Mouse (Mus musculus): ENCODE measurements at regions not wholly inside any gene's neighbourhood (a gene's known extent, or its start where the extent isn't known, plus 50 kb on each side); places are given as distances from the start of the nearest gene placed in this dataset.

- no peak for DNase-seq (ENCODE audit: low spot score in 2 of 2)
These were observed 53.9 kb upstream of the Maml3 start for GRCm38 (mm10) chr3:52158788-52159260.

- DNase-seq (ENCODE audit: low spot score in 2 of 2), result no peak
These were observed 56.8 kb upstream of the Maml3 start for GRCm38 (mm10) chr3:52161688-52162087.

- DNase-seq (ENCODE audit: low spot score in 2 of 2), result no peak
These were observed 59.1 kb upstream of the Maml3 start for GRCm38 (mm10) chr3:52163990-52164389.

- DNase-seq (ENCODE audit: low spot score in 2 of 2), result no peak
These were observed 62.5 kb upstream of the Maml3 start for GRCm38 (mm10) chr3:52167420-52167819.

- no peak for DNase-seq (ENCODE audit: low spot score in 2 of 2)
These were observed 66.0 kb upstream of the Maml3 start for GRCm38 (mm10) chr3:52170847-52171246.

- no peak for DNase-seq (ENCODE audit: low spot score in 2 of 2)
These were observed 66.4 kb upstream of the Maml3 start for GRCm38 (mm10) chr3:52171303-52171702.

GRCm38 (mm10) chr3:52173490-52173889 is 68.6 kb upstream of the Maml3 start:
- DNase-seq (ENCODE audit: low spot score in 2 of 2), result no peak

- peak in 1 of 2 experiments; percentile 6 for DNase-seq (ENCODE audit: low spot score in 2 of 2)
These were observed 71.2 kb upstream of the Maml3 start for GRCm38 (mm10) chr3:52176108-52176507.

- DNase-seq (ENCODE audit: low spot score in 2 of 2), result no peak
These were observed 74.0 kb upstream of the Maml3 start for GRCm38 (mm10) chr3:52178851-52179250.

GRCm38 (mm10) chr3:52179686-52180085 is 74.8 kb upstream of the Maml3 start:
- peak; percentile 41 to 61 for DNase-seq (ENCODE audit: low spot score in 2 of 2)

GRCm38 (mm10) chr3:52180306-52180705 is 75.4 kb upstream of the Maml3 start:
- peak in 1 of 2 experiments; percentile 8 for DNase-seq (ENCODE audit: low spot score in 2 of 2)

- DNase-seq (ENCODE audit: low spot score in 2 of 2), result peak; percentile 44 to 59
These were observed 75.9 kb upstream of the Maml3 start for GRCm38 (mm10) chr3:52180785-52181184.

- no peak for DNase-seq (ENCODE audit: low spot score in 2 of 2)
These were observed 76.6 kb upstream of the Maml3 start for GRCm38 (mm10) chr3:52181326-52182101.

- peak in 1 of 2 experiments; percentile 21 for DNase-seq (ENCODE audit: low spot score in 2 of 2)
These were observed 79.4 kb upstream of the Maml3 start for GRCm38 (mm10) chr3:52184241-52184640.

GRCm38 (mm10) chr3:52185351-52185750 is 80.5 kb upstream of the Maml3 start:
- DNase-seq (ENCODE audit: low spot score in 2 of 2), result no peak

GRCm38 (mm10) chr3:52187401-52187801 is 80.7 kb upstream of the Foxo1 start:
- DNase-seq (ENCODE audit: low spot score in 2 of 2), result no peak

GRCm38 (mm10) chr3:52188303-52188702 is 79.8 kb upstream of the Foxo1 start:
- no peak for DNase-seq (ENCODE audit: low spot score in 2 of 2)

- DNase-seq (ENCODE audit: low spot score in 2 of 2), result no peak
These were observed 79.1 kb upstream of the Foxo1 start for GRCm38 (mm10) chr3:52189016-52189415.

GRCm38 (mm10) chr3:52190021-52190420 is 78.1 kb upstream of the Foxo1 start:
- no peak for DNase-seq (ENCODE audit: low spot score in 2 of 2)

- no peak for DNase-seq (ENCODE audit: low spot score in 2 of 2)
These were observed 75.1 kb upstream of the Foxo1 start for GRCm38 (mm10) chr3:52193026-52193425.

GRCm38 (mm10) chr3:52194216-52194615 is 73.9 kb upstream of the Foxo1 start:
- DNase-seq (ENCODE audit: low spot score in 2 of 2), result no peak

- DNase-seq (ENCODE audit: low spot score in 2 of 2), result no peak
These were observed 72.7 kb upstream of the Foxo1 start for GRCm38 (mm10) chr3:52195486-52195885.
